Mouse (Mus musculus): ENCODE measurements at regions not wholly inside any gene's neighbourhood (a gene's known extent, or its start where the extent isn't known, plus 50 kb on each side); places are given as distances from the start of the nearest gene placed in this dataset.
"Not testable (repeated sequence)": the region's sequence is repeated elsewhere in the genome, so short reads cannot be mapped to it uniquely, and the experiment has no call there.

- no peak for DNase-seq (ENCODE audit: low spot score in 2 of 2)
These were observed 164.7 kb upstream of the Zfp637 start for GRCm38 (mm10) chr6:117676064-117676821.

- DNase-seq (ENCODE audit: low spot score in 2 of 2), result no peak
These were observed 163.9 kb upstream of the Zfp637 start for GRCm38 (mm10) chr6:117677062-117677461.

- no peak for DNase-seq (ENCODE audit: low spot score in 2 of 2)
These were observed 163.2 kb upstream of the Zfp637 start for GRCm38 (mm10) chr6:117677821-117678220.

- DNase-seq (ENCODE audit: low spot score in 2 of 2), result no peak
These were observed 162.7 kb upstream of the Zfp637 start for GRCm38 (mm10) chr6:117678276-117678675.

GRCm38 (mm10) chr6:117678877-117679276 lies 162.1 kb upstream of the Zfp637 start:
- no peak for DNase-seq (ENCODE audit: low spot score in 2 of 2)

GRCm38 (mm10) chr6:117686212-117686611 lies 154.8 kb upstream of the Zfp637 start:
- DNase-seq (ENCODE audit: low spot score in 2 of 2), result no peak

GRCm38 (mm10) chr6:117687045-117687444 lies 153.9 kb upstream of the Zfp637 start:
- peak; percentile 9 to 26 for DNase-seq (ENCODE audit: low spot score in 2 of 2)

- DNase-seq (ENCODE audit: low spot score in 2 of 2), result no peak
These were observed 152.3 kb upstream of the Zfp637 start for GRCm38 (mm10) chr6:117688664-117689178.

- no peak for DNase-seq (ENCODE audit: low spot score in 2 of 2)
These were observed 140.7 kb upstream of the Zfp637 start for GRCm38 (mm10) chr6:117700286-117700685.

GRCm38 (mm10) chr6:117701547-117701946 lies 139.4 kb upstream of the Zfp637 start:
- DNase-seq (ENCODE audit: low spot score in 2 of 2), result no peak

- DNase-seq (ENCODE audit: low spot score in 2 of 2), result no peak
These were observed 135.0 kb upstream of the Zfp637 start for GRCm38 (mm10) chr6:117706006-117706405.

GRCm38 (mm10) chr6:117709212-117709611 lies 131.8 kb upstream of the Zfp637 start:
- DNase-seq (ENCODE audit: low spot score in 2 of 2), result no peak

- no peak for DNase-seq (ENCODE audit: low spot score in 2 of 2)
These were observed 125.8 kb upstream of the Zfp637 start for GRCm38 (mm10) chr6:117715056-117715777.

- not testable (repeated sequence) for DNase-seq (ENCODE audit: low spot score in 2 of 2)
These were observed 124.6 kb upstream of the Zfp637 start for GRCm38 (mm10) chr6:117716422-117716821.

GRCm38 (mm10) chr6:117752338-117752737 lies 88.6 kb upstream of the Zfp637 start:
- DNase-seq (ENCODE audit: low spot score in 2 of 2), result not testable (repeated sequence)

GRCm38 (mm10) chr6:117755682-117756081 lies 85.3 kb upstream of the Zfp637 start:
- DNase-seq (ENCODE audit: low spot score in 2 of 2), result not testable (repeated sequence)

GRCm38 (mm10) chr6:117756176-117756575 lies 84.8 kb upstream of the Zfp637 start:
- no peak for DNase-seq (ENCODE audit: low spot score in 2 of 2)

- DNase-seq (ENCODE audit: low spot score in 2 of 2), result peak in 1 of 2 experiments; percentile 27
These were observed 82.5 kb upstream of the Zfp637 start for GRCm38 (mm10) chr6:117758516-117758915.

GRCm38 (mm10) chr6:117771506-117771905 lies 69.5 kb upstream of the Zfp637 start:
- DNase-seq (ENCODE audit: low spot score in 2 of 2), result no peak

- DNase-seq (ENCODE audit: low spot score in 2 of 2), result no peak
These were observed 68.6 kb upstream of the Zfp637 start for GRCm38 (mm10) chr6:117772396-117772795.

GRCm38 (mm10) chr6:117775304-117776050 lies 65.5 kb upstream of the Zfp637 start:
- no peak for DNase-seq (ENCODE audit: low spot score in 2 of 2)

GRCm38 (mm10) chr6:117778027-117778426 lies 63.0 kb upstream of the Zfp637 start:
- DNase-seq (ENCODE audit: low spot score in 2 of 2), result no peak
